Mouse (Mus musculus) thymus, adult 2 months (tissue): Measurements from ENCODE around the gene Pcsk6. TPM values are rescaled to one million over a fixed set of nuclear protein-coding genes. Genes with fewer than 3 reads are reported as not detected.

ENCODE experiments used
- DNase-seq: peaks from one replicate; pipeline ENCODE4 v3.0.0; 2021
- H3K27ac ChIP-seq: fragments of 200-500 bp; 2 replicates; pipeline ENCODE4 v1.5.1; 2012; ENCODE audit warnings: low read length, control low read depth; ENCODE audit not compliant: control insufficient read depth, insufficient read depth
- H3K27me3 ChIP-seq: fragments of 200-500 bp; 2 replicates; pipeline ENCODE4 v1.6.1; 2012; ENCODE audit warnings: mild to moderate bottlenecking, low read length, moderate library complexity, mixed read lengths; ENCODE audit not compliant: control insufficient read depth, insufficient read depth
- H3K36me3 ChIP-seq: fragments of 200-500 bp; 2 replicates; pipeline ENCODE4 v1.6.1; 2012; ENCODE audit warnings: mild to moderate bottlenecking, low read length, moderate library complexity; ENCODE audit not compliant: control insufficient read depth, insufficient read depth
- H3K4me1 ChIP-seq: fragments of 200-500 bp; replicated peaks from 2 replicates; pipeline ENCODE4 v1.6.1; 2012; ENCODE audit warnings: low read length; ENCODE audit not compliant: control insufficient read depth, insufficient read depth
- H3K4me3 ChIP-seq: fragments of 200-500 bp; 2 replicates; pipeline ENCODE4 v1.5.1; 2012; ENCODE audit warnings: mild to moderate bottlenecking, low read length, control low read depth, moderate library complexity; ENCODE audit not compliant: control insufficient read depth, insufficient read depth
- CTCF ChIP-seq: fragments of 200-500 bp; IDR thresholded peaks from 2 replicates; pipeline ENCODE4 v1.5.1; 2012; ENCODE audit warnings: mild to moderate bottlenecking, control low read depth, low read length, moderate library complexity, borderline replicate concordance; ENCODE audit not compliant: control insufficient read depth, poor library complexity, insufficient read depth; ENCODE audit errors: extremely low read depth
- POLR2A ChIP-seq: fragments of 200-500 bp; IDR thresholded peaks from 2 replicates; pipeline ENCODE4 v1.6.1; 2012; ENCODE audit warnings: mild to moderate bottlenecking, low read length, control low read depth, moderate library complexity; ENCODE audit not compliant: control insufficient read depth, poor library complexity, insufficient read depth; ENCODE audit errors: extremely low read depth
- WGBS: fragments of 180-500 bp; shearing (Covaris S2); methylation state at CpG from one replicate; pipeline ENCODE4 v1.1.7; 2018; 5-methylcytosine and 5-hydroxymethylcytosine counted together
- polyA plus RNA-seq: library from polyadenylated mRNA; depleted of rRNA; stranded (reverse); fragments of >200 nt; gene quantifications from 2 replicates; pipeline ENCODE4 v1.2.3, GENCODE M21; 2012

Gene Pcsk6
- polyA plus RNA-seq, 1 experiment: 4.5 TPM

DNA sequence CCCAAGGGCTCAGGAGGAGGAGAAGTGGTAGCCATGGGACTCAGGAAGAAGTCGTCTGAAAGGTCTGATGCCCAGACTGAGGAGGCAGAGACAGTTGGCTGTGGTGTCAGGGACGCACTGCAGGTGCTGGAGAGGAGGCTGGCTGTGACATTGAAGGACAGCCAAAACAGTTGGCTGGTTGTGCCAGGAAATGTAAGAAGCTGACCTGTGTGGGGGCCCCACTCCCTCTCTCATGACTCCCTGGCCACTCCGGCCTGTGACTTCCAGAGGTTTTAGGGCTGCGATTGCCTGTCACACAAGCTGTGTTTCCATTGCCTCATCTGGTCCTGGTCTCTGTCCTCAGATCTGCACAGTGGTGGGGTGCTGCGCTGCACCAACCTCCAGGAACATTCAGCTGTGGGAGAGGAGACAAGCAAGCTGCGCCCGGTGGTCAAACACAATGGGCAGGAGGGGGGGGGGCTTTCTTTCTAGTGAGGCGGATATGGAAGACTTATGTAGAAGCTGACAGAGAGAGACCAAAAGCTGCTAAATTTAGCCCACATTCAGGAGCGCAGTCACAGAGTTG, 30.8 kb downstream of the Pcsk6 start:
- no peaks in the 10 kb centered on the region for H3K27me3 ChIP-seq
- TF ChIP-seq CTCF: no peak
- no peaks in the 10 kb centered on the region for H3K36me3 ChIP-seq
- H3K4me1 ChIP-seq: no peaks in the 10 kb centered on the region
- H3K4me3 ChIP-seq: no peak overlapping the region
- no peak for DNase-seq
- no peak overlapping the region for H3K27ac ChIP-seq
- 66% methylated on average over 9 of the region's 9 CpGs for WGBS

GRCm38 (mm10) chr7:65893546-65893945, 32.0 kb downstream of the Pcsk6 start:
- no peaks in the 10 kb centered on the region for H3K36me3 ChIP-seq
- TF ChIP-seq CTCF (no peak), POLR2A (no peak)
- 96% methylated on average over 10 of the region's 10 CpGs for WGBS
- DNase-seq: no peak
- no peak overlapping the region for H3K4me3 ChIP-seq
- no peaks in the 10 kb centered on the region for H3K27me3 ChIP-seq
- no peak overlapping the region for H3K27ac ChIP-seq
- no peaks in the 10 kb centered on the region for H3K4me1 ChIP-seq

DNA sequence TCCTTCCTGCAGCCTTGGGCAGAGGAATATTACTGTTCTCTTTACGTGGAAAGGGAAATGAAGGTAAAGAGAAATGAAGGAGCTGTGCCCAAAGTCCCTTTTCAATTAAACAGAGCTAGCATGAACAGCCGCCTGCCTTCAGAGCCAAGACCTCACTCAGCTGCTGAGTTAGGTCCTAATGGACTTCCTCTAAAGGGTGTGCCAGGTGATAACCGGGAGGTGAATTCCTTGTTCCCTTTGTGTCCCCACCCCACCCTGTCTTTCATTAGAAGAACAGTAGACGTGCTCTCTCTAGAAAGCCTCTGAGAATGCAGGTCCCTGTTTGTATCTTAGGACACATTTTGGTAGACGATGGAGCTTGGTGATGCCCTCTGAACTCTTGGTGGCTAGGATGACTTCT, 33.7 kb downstream of the Pcsk6 start:
- Histone ChIP-seq H3K27me3 (no peaks in the 10 kb centered on the region), H3K36me3 (no peaks in the 10 kb centered on the region), H3K4me3 (no peak overlapping the region), H3K4me1 (no peaks in the 10 kb centered on the region), H3K27ac (no peak overlapping the region)
- TF ChIP-seq POLR2A: no peak
- TF ChIP-seq CTCF: no peak
- 76% methylated on average over 5 of the region's 5 CpGs for WGBS
- DNase-seq: no peak

DNA sequence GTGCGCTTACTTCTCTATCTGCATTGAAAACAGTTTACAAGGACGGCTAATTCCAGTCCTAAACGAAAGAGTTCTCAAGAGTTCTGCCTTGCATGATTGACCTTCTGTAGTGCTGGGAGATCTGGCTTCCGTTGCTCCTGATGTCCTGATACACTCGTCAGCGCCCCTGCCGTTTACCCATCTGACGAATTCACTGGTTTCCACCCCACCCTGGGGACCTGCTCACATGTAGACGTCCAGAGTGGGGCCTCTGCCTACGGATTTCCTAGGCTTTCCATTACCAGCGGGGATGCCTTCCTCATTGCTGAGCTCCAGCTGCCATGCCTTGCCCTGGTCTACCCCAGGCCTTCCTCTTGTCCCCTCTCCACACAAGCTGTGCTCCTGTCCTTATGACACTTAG, 39.7 kb downstream of the Pcsk6 start:
- H3K36me3 ChIP-seq: no peaks in the 10 kb centered on the region
- no peaks in the 10 kb centered on the region for H3K27me3 ChIP-seq
- no peak for DNase-seq
- H3K27ac ChIP-seq: no peak overlapping the region
- WGBS: 91% methylated on average over 11 of the region's 11 CpGs
- no peaks in the 10 kb centered on the region for H3K4me1 ChIP-seq
- TF ChIP-seq CTCF (no peak), POLR2A (no peak)
- no peak overlapping the region for H3K4me3 ChIP-seq

DNA sequence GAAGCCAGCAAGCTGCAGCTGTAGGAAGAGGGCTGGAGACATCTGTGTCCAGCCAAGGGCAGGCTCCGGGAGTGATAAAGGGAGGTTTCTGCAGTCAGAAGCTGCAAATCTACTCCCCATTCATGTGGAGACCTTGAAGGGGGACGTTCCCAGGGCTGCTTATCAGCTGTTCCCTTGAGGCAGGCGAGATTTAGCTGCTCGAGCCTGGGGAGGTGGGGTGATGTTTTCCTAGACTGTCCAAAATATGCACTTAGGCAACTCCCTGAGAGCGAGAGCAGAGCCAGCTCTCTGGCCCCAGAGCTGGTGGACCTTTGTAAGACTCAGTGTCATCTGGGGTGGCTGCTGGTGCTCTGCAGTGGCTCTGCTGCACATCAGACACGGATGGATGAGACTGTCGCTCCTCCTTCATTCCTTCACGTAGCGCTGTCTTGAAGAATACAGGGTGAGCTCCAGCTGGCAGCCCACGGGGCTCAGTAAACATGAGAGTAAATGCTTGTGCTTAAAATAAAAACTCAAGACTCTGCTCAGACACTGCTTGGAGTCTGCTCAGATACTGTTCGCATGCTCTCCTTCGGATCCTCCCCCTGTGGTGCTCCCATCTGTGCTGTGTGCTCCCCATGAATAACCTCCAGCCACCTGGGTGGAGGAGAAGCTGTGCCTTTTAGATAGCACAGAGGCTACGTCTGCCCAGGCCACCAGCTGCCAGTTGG, 41.1 kb downstream of the Pcsk6 start:
- no peak for DNase-seq
- Histone ChIP-seq H3K4me1 (no peaks in the 10 kb centered on the region), H3K27me3 (no peaks in the 10 kb centered on the region), H3K36me3 (no peaks in the 10 kb centered on the region), H3K4me3 (no peak overlapping the region), H3K27ac (no peak overlapping the region)
- WGBS: 70% methylated on average over 13 of the region's 13 CpGs
- no peak for TF ChIP-seq POLR2A
- no peak for TF ChIP-seq CTCF

GRCm38 (mm10) chr7:65903456-65903855, 41.9 kb downstream of the Pcsk6 start:
- no peaks in the 10 kb centered on the region for H3K4me1 ChIP-seq
- no peak for DNase-seq
- H3K36me3 ChIP-seq: no peaks in the 10 kb centered on the region
- WGBS: 87% methylated on average over 6 of the region's 6 CpGs
- H3K4me3 ChIP-seq: no peak overlapping the region
- no peak overlapping the region for H3K27ac ChIP-seq
- H3K27me3 ChIP-seq: no peaks in the 10 kb centered on the region
- TF ChIP-seq POLR2A (no peak), CTCF (no peak)

- no peak for TF ChIP-seq CTCF
- no peak for TF ChIP-seq POLR2A
- no peak for DNase-seq
- no peak overlapping the region for H3K27ac ChIP-seq
- no peaks in the 10 kb centered on the region for H3K4me1 ChIP-seq
- H3K4me3 ChIP-seq: no peak overlapping the region
- WGBS: 86% methylated on average over 9 of the region's 9 CpGs
- H3K36me3 ChIP-seq: no peaks in the 10 kb centered on the region
- no peaks in the 10 kb centered on the region for H3K27me3 ChIP-seq
Observed at GRCm38 (mm10) chr7:65906528-65907272, 45.2 kb downstream of the Pcsk6 start.
